Mouse (Mus musculus) cortical plate, adult 2 months (tissue): ENCODE measurements around the gene Dcst1.

Experiments used
- CTCF ChIP-seq: fragments of 200-500 bp; IDR thresholded peaks from 2 replicates; pipeline ENCODE4 v1.5.1; 2011; ENCODE audit warnings: mild to moderate bottlenecking, control low read depth, low read length; ENCODE audit not compliant: insufficient read depth; ENCODE audit errors: extremely low read depth
- POLR2A ChIP-seq: fragments of 200-500 bp; IDR thresholded peaks from 2 replicates; pipeline ENCODE4 v1.6.1; 2011; ENCODE audit warnings: mild to moderate bottlenecking, low read length, control low read depth; ENCODE audit not compliant: insufficient read depth; ENCODE audit errors: extremely low read depth

DNA sequence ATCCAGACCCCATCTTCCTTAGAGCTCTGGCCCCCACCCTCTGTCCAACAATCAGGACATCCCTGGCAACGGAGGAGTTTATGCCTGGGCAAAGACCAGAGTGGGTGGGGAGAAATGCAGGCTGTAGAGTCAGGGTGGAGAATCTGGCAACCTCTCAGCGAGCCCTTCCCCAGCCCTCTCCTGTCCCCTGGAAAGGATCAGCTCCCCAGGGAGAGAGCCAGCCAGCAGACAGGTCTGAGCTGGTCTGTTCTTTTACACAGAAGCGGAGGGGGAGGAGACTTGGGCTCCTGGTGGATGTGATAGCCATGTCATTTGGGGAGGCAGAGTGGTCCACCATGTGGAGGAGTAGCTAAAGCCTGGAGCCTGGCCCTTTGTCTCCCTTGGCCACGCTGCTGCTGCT lies 36.4 kb downstream of the Dcst1 start:
- TF ChIP-seq CTCF, result no peak
- TF ChIP-seq POLR2A, result no peak
